Mouse (Mus musculus): Measurements from ENCODE around the gene Glyctk. TPM values are rescaled to one million over a fixed set of nuclear protein-coding genes. Genes with fewer than 3 reads are reported as not detected.

Glyctk gene
- polyA plus RNA-seq, 1 experiment from 2014 or later, result 2.3 TPM

DNA sequence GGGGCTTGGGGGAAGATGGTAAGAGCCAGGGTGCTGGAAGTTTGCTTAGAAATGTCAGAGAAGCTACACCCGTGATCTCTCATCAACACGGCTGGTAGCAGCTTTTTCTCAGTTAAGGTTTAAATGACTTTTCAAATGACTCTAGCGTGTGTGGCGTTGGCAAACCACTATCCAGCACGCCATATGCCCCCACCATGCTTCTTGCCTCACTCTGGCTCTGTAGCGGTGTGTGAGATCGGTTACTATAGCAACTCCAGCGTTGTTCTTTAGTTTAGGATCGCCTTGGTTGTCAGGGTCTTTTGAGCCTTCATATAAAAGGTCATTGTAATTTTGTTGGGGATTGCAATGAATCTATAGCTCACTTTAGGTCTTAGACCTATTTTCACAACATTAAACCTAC is 38.9 kb downstream of the Glyctk start:
- 42% methylated on average over 9 of the region's 9 CpGs for WGBS

DNA sequence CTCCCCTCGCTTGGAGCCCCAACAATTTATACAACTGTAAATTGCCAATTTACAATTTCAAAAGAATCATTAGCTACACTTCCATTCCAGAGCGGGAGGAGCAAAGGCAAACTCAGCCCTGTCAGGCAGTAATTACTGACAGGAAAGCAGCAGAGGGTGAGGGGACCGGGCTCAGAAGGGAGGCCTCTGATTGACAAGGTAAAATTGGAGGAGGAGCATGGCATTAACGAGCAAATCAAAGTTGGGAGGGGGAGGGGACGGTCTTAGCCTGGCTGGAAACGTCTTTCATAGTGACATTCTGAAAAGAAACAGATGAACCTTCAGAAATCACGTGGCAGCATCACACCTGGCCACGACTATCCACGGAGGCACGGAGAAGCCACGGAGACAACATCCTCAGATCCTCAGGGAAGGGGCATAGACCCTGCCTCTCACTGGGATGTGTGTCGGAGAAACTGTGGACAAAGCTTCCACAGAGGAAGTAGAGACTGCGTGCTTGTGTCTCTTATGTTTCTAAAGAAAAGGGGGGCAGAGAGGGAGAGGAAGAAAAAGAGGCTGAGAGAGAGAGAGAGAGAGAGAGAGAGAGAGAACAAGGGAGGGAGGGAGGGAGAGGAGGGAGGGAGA is 42.0 kb downstream of the Glyctk start:
- Histone ChIP-seq H3K27ac (ENCODE audit: low read depth, low read length) (peak overlapping the region; percentile 44; the same call in 1 of the 2 replicates), H3K4me3 (ENCODE audit: low read depth, low read length) (0 out of 2 replicates have a peak overlapping the region, but pooled peaks have one; percentile 16), H3K4me2 (ENCODE audit: low read length) (peak overlapping the region; percentile 45), H3K4me1 (ENCODE audit: control insufficient read depth, insufficient read depth, low read length) (peaks cover 9% of the 10 kb centered on the region; the same call in 1 of the 2 replicates), H3K9ac (ENCODE audit: low read length) (peak overlapping the region; percentile 33), H3K36me3 (ENCODE audit: control insufficient read depth, insufficient read depth, low read length) (no peaks in the 10 kb centered on the region), H3K27me3 (replicated peaks; ENCODE audit: control insufficient read depth, insufficient read depth, low read length) (no peaks in the 10 kb centered on the region), H3K9me3 (replicated peaks; ENCODE audit: control insufficient read depth, low read length) (no peaks in the 10 kb centered on the region)
- 4% methylated on average over 13 of the region's 13 CpGs for WGBS
- DNase-seq (ENCODE audit: low spot score), result peak; percentile 83
- peak; percentile 75 for ATAC-seq

More for the DNA sequence above, 38.9 kb downstream of the Glyctk start:
- Histone ChIP-seq H3K4me2 (ENCODE audit: low read length) (no peak overlapping the region), H3K27me3 (replicated peaks; ENCODE audit: control insufficient read depth, insufficient read depth, low read length) (no peaks in the 10 kb centered on the region), H3K27ac (ENCODE audit: low read depth, low read length) (no peak overlapping the region), H3K9ac (ENCODE audit: low read length) (no peak overlapping the region), H3K4me1 (ENCODE audit: control insufficient read depth, insufficient read depth, low read length) (peaks cover 9% of the 10 kb centered on the region; the same call in 1 of the 2 replicates), H3K9me3 (replicated peaks; ENCODE audit: control insufficient read depth, low read length) (no peaks in the 10 kb centered on the region), H3K36me3 (ENCODE audit: control insufficient read depth, insufficient read depth, low read length) (no peaks in the 10 kb centered on the region), H3K4me3 (ENCODE audit: low read depth, low read length) (no peak overlapping the region)
- ATAC-seq (no peak), DNase-seq (ENCODE audit: low spot score) (no peak)

DNA sequence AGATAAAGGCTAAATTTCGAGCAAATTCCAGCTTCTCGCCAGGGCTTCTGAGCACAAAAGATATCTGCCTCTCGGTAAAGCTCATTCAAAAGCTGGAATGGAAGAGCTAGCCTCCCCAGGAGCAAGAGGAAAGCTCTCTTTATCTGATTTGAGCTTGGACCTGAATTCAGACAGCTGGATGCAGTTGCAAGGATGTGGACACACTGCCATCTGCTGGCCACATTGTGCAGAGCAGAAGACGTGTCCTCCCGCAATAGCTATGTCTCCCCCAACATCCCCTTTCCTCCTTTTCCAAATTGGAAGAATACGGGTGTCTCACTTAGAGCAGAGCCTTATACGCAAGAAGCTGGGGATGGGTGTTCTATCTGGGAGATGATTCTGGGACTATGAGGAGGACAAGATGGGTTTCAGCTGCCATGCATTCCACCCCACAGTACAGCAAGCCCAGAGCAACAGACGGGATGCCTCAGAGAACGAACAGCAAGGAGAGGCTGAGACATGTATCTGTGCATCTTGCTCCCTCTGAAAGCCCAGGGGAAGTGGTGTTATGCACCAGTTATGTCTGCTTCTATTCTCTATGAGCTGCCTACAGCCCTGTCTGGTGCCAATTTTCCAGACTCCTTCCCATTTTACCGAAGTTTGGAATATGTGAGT is 45.0 kb downstream of the Glyctk start:
- ATAC-seq (peak; percentile 45; the same call in 1 of the 2 replicates), DNase-seq (ENCODE audit: low spot score) (peak; percentile 89)
- no peak overlapping the region for H3K4me3 ChIP-seq (ENCODE audit: low read depth, low read length)
- no peak overlapping the region for H3K27ac ChIP-seq (ENCODE audit: low read depth, low read length)
- 27% methylated on average over 10 of the region's 10 CpGs for WGBS
- no peaks in the 10 kb centered on the region for H3K36me3 ChIP-seq (ENCODE audit: control insufficient read depth, insufficient read depth, low read length)
- no peaks in the 10 kb centered on the region for H3K9me3 ChIP-seq (replicated peaks; ENCODE audit: control insufficient read depth, low read length)
- H3K4me1 ChIP-seq (ENCODE audit: control insufficient read depth, insufficient read depth, low read length), result peaks cover 9% of the 10 kb centered on the region; the same call in 1 of the 2 replicates
- H3K9ac ChIP-seq (ENCODE audit: low read length), result no peak overlapping the region
- no peaks in the 10 kb centered on the region for H3K27me3 ChIP-seq (replicated peaks; ENCODE audit: control insufficient read depth, insufficient read depth, low read length)
- no peak overlapping the region for H3K4me2 ChIP-seq (ENCODE audit: low read length)

DNA sequence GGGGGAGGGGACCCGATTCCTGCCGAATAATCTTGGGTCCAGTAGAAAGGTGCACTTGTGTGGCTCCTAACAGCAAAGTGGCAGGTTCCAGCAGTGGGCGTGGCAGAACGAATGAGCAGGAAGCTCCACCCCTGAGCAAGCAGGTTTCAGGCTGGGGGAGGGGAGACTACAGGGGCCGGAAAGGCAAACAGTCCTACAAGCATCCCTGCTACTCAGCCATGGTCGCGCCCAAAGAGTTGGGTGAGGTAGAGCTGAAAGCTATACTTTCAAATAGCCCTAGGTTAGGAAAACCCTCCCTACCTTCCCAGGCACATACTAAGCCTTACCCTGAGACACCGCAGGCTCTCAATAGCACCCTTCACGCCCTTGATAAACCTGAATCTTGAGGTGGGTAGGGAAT is 51.7 kb downstream of the Glyctk start:
- Histone ChIP-seq H3K9me3 (replicated peaks; ENCODE audit: control insufficient read depth, low read length) (no peaks in the 10 kb centered on the region), H3K4me2 (ENCODE audit: low read length) (no peak overlapping the region), H3K4me3 (ENCODE audit: low read depth, low read length) (no peak overlapping the region), H3K27me3 (replicated peaks; ENCODE audit: control insufficient read depth, insufficient read depth, low read length) (no peaks in the 10 kb centered on the region), H3K4me1 (ENCODE audit: control insufficient read depth, insufficient read depth, low read length) (no peaks in the 10 kb centered on the region), H3K9ac (ENCODE audit: low read length) (no peak overlapping the region), H3K27ac (ENCODE audit: low read depth, low read length) (no peak overlapping the region), H3K36me3 (ENCODE audit: control insufficient read depth, insufficient read depth, low read length) (no peaks in the 10 kb centered on the region)
- DNase-seq (ENCODE audit: low spot score), result no peak
- 84% methylated on average over 9 of the region's 9 CpGs for WGBS
- ATAC-seq, result no peak

DNA sequence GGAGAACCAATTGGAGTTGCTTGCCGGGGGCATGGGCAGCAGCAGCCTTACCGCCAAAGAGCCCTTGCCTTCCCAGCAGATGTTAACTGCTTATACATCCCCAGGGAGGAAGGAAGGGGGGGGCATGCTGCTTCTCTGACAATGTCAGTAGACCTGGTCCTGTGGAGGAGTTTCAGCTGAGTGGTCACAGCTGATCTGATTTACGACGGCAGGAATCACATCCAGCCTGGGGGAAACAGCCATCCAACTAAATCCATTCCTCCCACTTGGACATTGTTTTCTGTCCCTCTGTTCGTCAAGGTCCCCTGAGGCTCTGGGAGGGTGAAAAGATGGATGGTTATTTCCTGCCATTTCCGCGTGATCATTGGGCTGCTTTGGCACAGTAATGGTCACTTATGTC is 53.5 kb downstream of the Glyctk start:
- ATAC-seq (no peak), DNase-seq (ENCODE audit: low spot score) (no peak)
- no peak overlapping the region for H3K9ac ChIP-seq (ENCODE audit: low read length)
- no peaks in the 10 kb centered on the region for H3K27me3 ChIP-seq (replicated peaks; ENCODE audit: control insufficient read depth, insufficient read depth, low read length)
- no peak overlapping the region for H3K4me3 ChIP-seq (ENCODE audit: low read depth, low read length)
- 90% methylated on average over 7 of the region's 7 CpGs for WGBS
- H3K36me3 ChIP-seq (ENCODE audit: control insufficient read depth, insufficient read depth, low read length), result no peaks in the 10 kb centered on the region
- H3K4me2 ChIP-seq (ENCODE audit: low read length), result no peak overlapping the region
- H3K9me3 ChIP-seq (replicated peaks; ENCODE audit: control insufficient read depth, low read length), result no peaks in the 10 kb centered on the region
- H3K4me1 ChIP-seq (ENCODE audit: control insufficient read depth, insufficient read depth, low read length), result no peaks in the 10 kb centered on the region
- no peak overlapping the region for H3K27ac ChIP-seq (ENCODE audit: low read depth, low read length)

MicroRNA genes within 50 kb of the gene (microRNA counts, 519-probe panel; counts per million panel counts)
- 6,536 counts per million, percentile 95 among the panel's probes with 10 or more counts for microRNA mmu-let-7g

Small RNA genes lying within 50 kb of the gene (microRNA-seq; reads per million reads assigned to microRNA genes)
- gene Mir135a-1, result 136 reads per million, percentile 60 among the genes with 10 or more reads in this experiment
- 65,986 reads per million, percentile 100 among the genes with 10 or more reads in this experiment for gene Mirlet7g

Other genes starting within 250 kb of the Glyctk start
- 0.10 and 0.15 TPM in 2 replicates for gene Col6a5, start 197.5 kb downstream of the Glyctk start, polyA plus RNA-seq (2014; fragmentation: Nextera tagmentation; extraction: Ambion mirVana)
- gene Col6a4, start 61.4 kb downstream of the Glyctk start, polyA plus RNA-seq (2014; fragmentation: Nextera tagmentation; extraction: Ambion mirVana), result 0.22 and 0.66 TPM in 2 replicates
- 54.7 and 56.4 TPM in 2 replicates for gene Wdr82, start 12.8 kb upstream of the Glyctk start, polyA plus RNA-seq (2014; fragmentation: Nextera tagmentation; extraction: Ambion mirVana)
- gene Ppm1m, start 41.6 kb upstream of the Glyctk start, polyA plus RNA-seq (2014; fragmentation: Nextera tagmentation; extraction: Ambion mirVana), result 10.3 and 10.7 TPM in 2 replicates
- 57.5 and 64.7 TPM in 2 replicates for gene Twf2, start 45.0 kb upstream of the Glyctk start, polyA plus RNA-seq (2014; fragmentation: Nextera tagmentation; extraction: Ambion mirVana)
- gene Tlr9, start 64.5 kb upstream of the Glyctk start, polyA plus RNA-seq (2014; fragmentation: Nextera tagmentation; extraction: Ambion mirVana), result not detected in 2 replicates
- 91.5 and 110 TPM in 2 replicates for gene Alas1, start 90.5 kb upstream of the Glyctk start, polyA plus RNA-seq (2014; fragmentation: Nextera tagmentation; extraction: Ambion mirVana)
- gene Poc1a, start 122.9 kb upstream of the Glyctk start, polyA plus RNA-seq (2014; fragmentation: Nextera tagmentation; extraction: Ambion mirVana), result 11.8 and 12.1 TPM in 2 replicates
- gene Dusp7, start 210.5 kb upstream of the Glyctk start, polyA plus RNA-seq (2014; fragmentation: Nextera tagmentation; extraction: Ambion mirVana), result 10.2 and 11.3 TPM in 2 replicates